Mouse (Mus musculus) midbrain, embryonic 14.5 days (tissue): ENCODE data around the gene Dglucy. TPM values are rescaled to one million over a fixed set of nuclear protein-coding genes. Genes with fewer than 3 reads are reported as not detected.
A peak's percentile ranks its signal among the peaks of the same experiment; 100 is the strongest.

Experiments used
- ATAC-seq: fragments of 200-750 bp; cut with Nextera tagmentation; 2 replicates; pipeline ENCODE4 v1.8.0; 2017; ENCODE audit warnings: moderate number of reproducible peaks, moderate library complexity; ENCODE audit not compliant: low FRiP score, low TSS enrichment
- DNase-seq: peaks from one replicate; pipeline ENCODE4 v3.0.0-alpha.2; 2015
- H3K27ac ChIP-seq: fragments of 300-500 bp; sonication (generic); replicated peaks from 2 replicates; pipeline ENCODE4 v1.5.1; 2014; ENCODE audit warnings: mild to moderate bottlenecking, low read depth, low read length, moderate library complexity
- H3K27me3 ChIP-seq: fragments of 300-500 bp; sonication (generic); 2 replicates; pipeline ENCODE4 v1.6.1; 2014; ENCODE audit warnings: low read length, control low read depth, mixed read lengths; ENCODE audit not compliant: control insufficient read depth, insufficient read depth
- H3K36me3 ChIP-seq: fragments of 300-500 bp; sonication (generic); 2 replicates; pipeline ENCODE4 v1.6.1; 2014; ENCODE audit warnings: low read length, control low read depth; ENCODE audit not compliant: control insufficient read depth, insufficient read depth
- H3K4me1 ChIP-seq: fragments of 300-500 bp; sonication (generic); 2 replicates; pipeline ENCODE4 v1.6.1; 2014; ENCODE audit warnings: mild to moderate bottlenecking, antibody characterized with exemption, low read length, control low read depth; ENCODE audit not compliant: control insufficient read depth, insufficient read depth
- H3K4me2 ChIP-seq: fragments of 300-500 bp; sonication (generic); 2 replicates; pipeline ENCODE4 v1.6.1; 2014; ENCODE audit warnings: mild to moderate bottlenecking, low read length, moderate library complexity
- H3K4me3 ChIP-seq: fragments of 300-500 bp; sonication (generic); replicated peaks from 2 replicates; pipeline ENCODE4 v1.5.1; 2014; ENCODE audit warnings: low read depth, low read length
- H3K9ac ChIP-seq: fragments of 300-500 bp; sonication (generic); replicated peaks from 2 replicates; pipeline ENCODE4 v1.6.1; 2014; ENCODE audit warnings: mild to moderate bottlenecking, low read length, moderate library complexity
- H3K9me3 ChIP-seq: fragments of 300-500 bp; sonication (generic); 2 replicates; pipeline ENCODE4 v1.6.1; 2016; ENCODE audit warnings: low read length, control low read depth, mixed read lengths; ENCODE audit not compliant: control insufficient read depth
- WGBS: fragments of 180-500 bp; shearing (Covaris S2); extraction: QIAGEN DNeasy Blood & Tissue Kit; methylation state at CpG from one replicate; pipeline ENCODE4 v1.1.7; 2014; 5-methylcytosine and 5-hydroxymethylcytosine counted together
- polyA plus RNA-seq: library from polyadenylated mRNA; unstranded; fragments of >200 nt; fragmentation: Nextera tagmentation; extraction: Ambion mirVana; gene quantifications from 2 replicates; pipeline ENCODE4 v1.2.1, GENCODE M21; 2014

The Dglucy gene
- polyA plus RNA-seq, 1 experiment from 2014 or later = 1.7 TPM

DNA sequence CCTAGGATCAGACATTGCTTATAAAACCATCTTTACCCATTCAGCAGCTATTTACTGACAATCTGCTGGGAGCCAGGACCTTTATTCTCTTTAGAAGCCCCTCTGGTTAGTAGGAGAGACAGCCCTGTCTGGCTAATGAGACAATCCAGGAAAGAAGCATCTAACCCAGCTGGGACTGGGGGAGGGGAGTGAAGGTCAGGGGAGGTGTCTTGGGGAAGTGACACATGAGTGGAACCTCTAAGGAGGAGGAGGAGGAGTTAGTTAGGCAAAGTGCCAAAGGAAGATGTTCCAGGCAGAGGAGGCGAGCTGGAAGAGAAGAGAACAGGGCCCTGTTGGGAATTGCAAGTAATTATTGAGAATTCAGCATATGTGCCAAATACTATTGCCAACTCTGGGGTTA, 25.1 kb upstream of the Dglucy start:
- Histone ChIP-seq H3K4me1 (no peaks in the 10 kb centered on the region), H3K9me3 (no peaks in the 10 kb centered on the region), H3K36me3 (no peaks in the 10 kb centered on the region), H3K27me3 (no peaks in the 10 kb centered on the region), H3K27ac (no peak overlapping the region), H3K9ac (no peak overlapping the region), H3K4me2 (no peak overlapping the region), H3K4me3 (no peak overlapping the region)
- 73% methylated on average over 1 of the region's 1 CpGs for WGBS
- ATAC-seq (no peak), DNase-seq (no peak)

DNA sequence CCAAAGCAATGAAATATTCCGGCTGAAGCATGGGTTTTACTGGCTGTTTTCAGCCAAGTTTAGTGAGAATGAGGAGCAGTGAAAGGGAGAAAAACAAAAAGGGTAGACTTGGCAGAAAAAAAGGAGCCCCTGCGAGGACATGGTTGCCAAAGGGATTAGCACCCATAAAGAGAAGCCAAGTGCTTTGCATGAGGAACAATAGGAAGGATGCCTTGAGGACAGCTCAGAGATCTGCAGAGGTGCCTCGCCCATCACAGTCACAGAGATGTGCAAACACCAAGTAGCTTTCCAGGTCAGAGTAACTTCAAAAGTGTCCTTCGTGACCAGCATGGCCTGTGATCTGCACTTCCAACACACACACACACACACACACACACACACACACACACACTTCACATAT, 21.4 kb upstream of the Dglucy start:
- H3K27ac ChIP-seq = no peak overlapping the region
- H3K27me3 ChIP-seq = no peaks in the 10 kb centered on the region
- 18% methylated on average over 4 of the region's 4 CpGs for WGBS
- no peak overlapping the region for H3K9ac ChIP-seq
- H3K4me1 ChIP-seq = no peaks in the 10 kb centered on the region
- no peak overlapping the region for H3K4me2 ChIP-seq
- no peaks in the 10 kb centered on the region for H3K36me3 ChIP-seq
- DNase-seq (peak; percentile 27), ATAC-seq (no peak)
- no peaks in the 10 kb centered on the region for H3K9me3 ChIP-seq
- no peak overlapping the region for H3K4me3 ChIP-seq

DNA sequence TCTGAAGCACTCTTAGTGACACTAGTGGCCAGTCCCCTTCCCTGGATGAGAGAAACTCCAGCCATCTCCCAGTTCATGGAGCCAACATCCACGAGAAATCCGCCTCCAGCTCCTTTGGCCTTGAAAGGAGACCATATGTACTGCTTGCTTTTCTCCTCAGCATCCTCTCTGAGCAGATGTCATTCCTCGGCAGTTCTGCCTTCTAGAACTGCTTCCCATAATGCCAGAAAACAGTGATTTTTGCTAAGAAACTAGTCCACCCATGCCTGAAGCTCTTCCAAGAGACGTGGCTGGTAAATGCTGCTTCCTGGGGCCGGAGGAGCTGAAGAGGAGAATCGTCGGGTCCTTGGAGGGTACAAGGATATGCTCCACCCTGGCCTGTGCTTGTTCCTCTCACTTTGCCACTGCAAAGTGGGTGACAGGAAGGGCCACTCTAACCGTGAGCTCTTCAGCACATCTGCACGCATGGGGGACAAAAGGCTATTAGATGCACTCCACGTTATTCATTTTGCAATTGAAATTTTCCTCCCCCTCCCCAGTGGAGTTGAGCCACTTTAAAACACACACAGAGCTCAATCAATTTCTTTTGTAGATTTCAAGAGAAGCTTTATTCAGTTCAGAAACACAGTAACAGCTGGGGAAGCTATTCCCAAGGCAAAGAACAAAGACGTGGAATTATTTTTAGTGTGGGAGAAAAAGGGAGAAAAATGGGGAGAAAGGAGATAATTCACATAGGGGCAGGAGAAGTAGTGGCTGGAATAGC, 16.0 kb upstream of the Dglucy start:
- WGBS = 56% methylated on average over 11 of the region's 11 CpGs
- no peak overlapping the region for H3K4me2 ChIP-seq
- no peak overlapping the region for H3K4me3 ChIP-seq
- ATAC-seq (no peak), DNase-seq (no peak)
- no peaks in the 10 kb centered on the region for H3K36me3 ChIP-seq
- H3K27ac ChIP-seq = peak overlapping the region; percentile 15; the same call in 1 of the 2 replicates
- H3K9me3 ChIP-seq = no peaks in the 10 kb centered on the region
- no peaks in the 10 kb centered on the region for H3K27me3 ChIP-seq
- H3K4me1 ChIP-seq = peaks cover 4% of the 10 kb centered on the region; the same call in 1 of the 2 replicates
- no peak overlapping the region for H3K9ac ChIP-seq

DNA sequence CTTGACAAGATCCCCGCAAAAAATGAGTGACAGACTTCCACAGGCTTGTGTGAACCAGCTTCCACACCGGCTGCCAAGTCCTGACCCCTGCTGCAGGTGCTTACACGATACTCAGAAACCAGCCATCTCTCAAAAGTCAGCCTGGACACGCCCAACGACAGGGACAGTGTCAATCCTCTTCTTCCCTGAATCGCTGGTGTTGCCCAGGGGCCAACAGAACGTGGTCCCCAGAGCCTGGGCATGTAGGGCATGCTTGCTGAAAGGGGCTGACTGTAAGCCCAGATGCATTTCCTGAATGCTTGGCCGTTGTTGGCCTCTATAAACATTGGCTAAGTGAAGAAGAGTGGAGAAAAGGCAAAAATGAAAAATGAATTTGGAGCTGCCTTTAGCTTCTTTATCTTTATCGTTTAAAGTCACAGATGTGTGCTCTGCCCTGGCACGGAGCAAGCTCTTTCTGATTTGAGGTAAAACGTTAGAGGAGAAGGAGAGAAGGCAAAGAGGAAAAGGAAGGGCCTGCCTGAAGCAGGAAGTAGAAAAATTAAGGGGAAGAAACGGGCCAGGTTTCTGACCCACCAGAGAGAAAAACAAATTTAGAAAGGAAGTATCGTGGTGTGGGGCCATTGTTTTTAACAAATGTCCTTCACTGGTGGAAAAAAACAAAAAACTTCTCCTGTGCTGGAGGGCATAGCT, 14.4 kb upstream of the Dglucy start:
- ATAC-seq = no peak
- Histone ChIP-seq H3K9me3 (no peaks in the 10 kb centered on the region), H3K4me2 (no peak overlapping the region), H3K27ac (no peak overlapping the region), H3K4me1 (peaks cover 4% of the 10 kb centered on the region; the same call in 1 of the 2 replicates), H3K27me3 (no peaks in the 10 kb centered on the region), H3K4me3 (no peak overlapping the region), H3K9ac (no peak overlapping the region), H3K36me3 (no peaks in the 10 kb centered on the region)
- 73% methylated on average over 13 of the region's 13 CpGs for WGBS
- no peak for DNase-seq

DNA sequence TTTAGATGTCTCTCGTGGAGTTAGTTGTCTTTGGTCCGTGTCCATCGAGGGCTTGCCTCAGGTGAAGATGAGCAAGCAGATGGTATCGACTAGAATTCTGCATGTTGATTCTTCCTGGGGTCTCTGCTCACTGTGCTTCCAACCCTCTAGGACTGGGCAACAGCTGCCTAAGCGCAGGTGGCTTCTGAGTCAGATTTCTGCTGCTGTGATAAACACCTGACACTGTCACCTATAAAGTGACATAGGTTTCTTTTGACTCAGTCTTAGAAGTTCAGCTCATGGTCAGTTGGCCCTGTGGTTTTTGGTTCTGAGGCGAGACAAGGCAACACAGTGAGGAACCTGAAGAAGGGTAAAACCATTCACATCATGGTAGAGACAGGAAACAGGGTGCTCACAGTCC, 9.0 kb upstream of the Dglucy start:
- WGBS = 92% methylated on average over 6 of the region's 6 CpGs
- Histone ChIP-seq H3K9me3 (no peaks in the 10 kb centered on the region), H3K9ac (no peak overlapping the region)

DNA sequence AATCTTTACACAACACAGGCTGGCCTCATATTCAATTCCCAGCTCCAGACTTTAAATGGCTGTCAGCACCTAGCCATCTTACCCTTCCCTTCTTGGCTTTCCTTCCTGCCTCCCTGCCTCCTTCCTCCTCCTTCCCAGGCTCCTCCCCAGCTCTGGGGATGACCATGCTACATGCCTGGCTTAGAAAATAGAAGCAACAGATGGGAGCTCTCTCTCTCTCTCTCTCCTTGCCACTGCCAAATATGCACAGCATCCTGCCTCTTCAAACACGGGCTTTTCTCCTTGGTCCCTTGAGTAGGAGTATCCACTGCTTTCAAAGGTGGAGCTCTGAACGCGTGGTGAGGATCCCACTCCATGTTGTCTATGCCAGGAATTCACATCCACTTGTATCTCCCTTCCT, 8.1 kb upstream of the Dglucy start:
- no peak overlapping the region for H3K4me3 ChIP-seq
- DNase-seq = no peak

More for the DNA sequence above, 9.0 kb upstream of the Dglucy start:
- Histone ChIP-seq H3K36me3 (no peaks in the 10 kb centered on the region), H3K4me3 (no peak overlapping the region), H3K27ac (no peak overlapping the region), H3K4me1 (no peaks in the 10 kb centered on the region), H3K4me2 (no peak overlapping the region), H3K27me3 (no peaks in the 10 kb centered on the region)
- no peak for ATAC-seq
- DNase-seq = no peak

DNA sequence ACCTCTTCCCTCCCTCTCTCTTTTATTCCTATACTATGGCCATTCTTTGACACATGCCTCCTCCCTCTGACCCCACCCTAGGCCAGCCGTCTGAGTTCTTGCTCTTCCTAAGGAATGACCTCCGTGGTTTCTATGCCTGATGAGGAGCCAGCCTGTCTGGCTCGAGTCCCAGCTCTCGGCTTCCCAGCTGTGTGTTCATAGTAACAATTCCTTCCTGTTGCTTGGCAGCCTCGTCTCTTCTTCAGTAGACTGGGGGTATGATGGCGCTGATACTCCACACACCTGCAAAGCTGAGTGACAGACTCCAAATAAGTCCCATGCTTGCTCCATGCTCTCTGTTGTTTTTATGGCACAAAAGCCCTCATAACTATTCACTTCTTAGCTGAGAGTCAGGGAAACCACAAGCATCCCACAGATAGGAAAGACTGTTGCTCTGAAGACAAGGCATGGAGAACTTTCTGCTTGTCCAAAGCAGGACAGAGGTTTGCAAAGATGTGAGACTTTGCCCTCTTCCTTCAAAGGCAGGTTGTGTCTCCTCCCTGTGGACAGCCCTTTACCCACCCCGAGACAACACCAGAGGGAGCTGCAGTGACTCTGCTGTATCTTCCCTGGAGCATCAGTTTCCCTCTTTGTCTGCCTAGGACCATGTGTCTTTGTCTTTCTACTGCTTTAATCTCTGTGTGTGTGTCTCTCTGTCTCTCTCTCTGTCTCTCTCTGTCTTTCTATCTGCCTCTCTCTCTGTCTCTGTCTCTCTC, 6.5 kb upstream of the Dglucy start:
- H3K27me3 ChIP-seq = no peaks in the 10 kb centered on the region
- H3K4me1 ChIP-seq = no peaks in the 10 kb centered on the region
- no peak for ATAC-seq
- 54% methylated on average over 7 of the region's 7 CpGs for WGBS
- H3K9ac ChIP-seq = no peak overlapping the region
- no peaks in the 10 kb centered on the region for H3K36me3 ChIP-seq
- peak; percentile 49 for DNase-seq
- H3K9me3 ChIP-seq = no peaks in the 10 kb centered on the region
- H3K27ac ChIP-seq = no peak overlapping the region
- no peak overlapping the region for H3K4me2 ChIP-seq
- no peak overlapping the region for H3K4me3 ChIP-seq

More for the DNA sequence above, 8.1 kb upstream of the Dglucy start:
- Histone ChIP-seq H3K9me3 (no peaks in the 10 kb centered on the region), H3K27me3 (no peaks in the 10 kb centered on the region), H3K4me1 (no peaks in the 10 kb centered on the region), H3K9ac (no peak overlapping the region), H3K27ac (no peak overlapping the region), H3K36me3 (no peaks in the 10 kb centered on the region), H3K4me2 (no peak overlapping the region)
- ATAC-seq = no peak
- WGBS = 90% methylated on average over 3 of the region's 3 CpGs

DNA sequence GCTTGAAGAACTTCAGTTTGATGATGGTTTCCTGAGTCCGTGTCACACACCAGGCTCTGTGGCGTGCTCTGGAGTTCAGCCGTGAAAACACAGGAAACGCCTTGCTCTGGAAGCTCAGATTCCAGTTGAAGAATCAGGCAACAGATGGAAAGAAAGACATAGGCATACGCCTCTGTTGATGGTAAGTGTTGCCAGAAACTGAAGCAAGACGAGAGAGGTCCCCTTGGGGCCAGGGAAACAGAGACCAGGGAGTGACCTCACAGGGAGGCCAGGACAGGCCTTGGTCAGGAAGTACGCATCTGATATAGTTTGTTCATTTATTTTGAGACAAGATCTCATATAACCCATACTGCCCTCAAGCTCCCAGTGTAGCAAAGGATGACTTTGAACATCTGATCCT, 4.1 kb upstream of the Dglucy start:
- H3K4me2 ChIP-seq = no peak overlapping the region
- no peak overlapping the region for H3K4me3 ChIP-seq
- peaks cover 11% of the 10 kb centered on the region; the same call in 1 of the 2 replicates for H3K4me1 ChIP-seq
- H3K9me3 ChIP-seq = no peaks in the 10 kb centered on the region
- ATAC-seq (no peak), DNase-seq (no peak)
- no peaks in the 10 kb centered on the region for H3K36me3 ChIP-seq
- H3K27me3 ChIP-seq = no peaks in the 10 kb centered on the region
- no peak overlapping the region for H3K9ac ChIP-seq
- WGBS = 93% methylated on average over 7 of the region's 7 CpGs
- H3K27ac ChIP-seq = no peak overlapping the region
